ENCODE assay signal across 8 mouse cellular contexts in genomic region chr9:54502873-54503272, GRCm38 (mm10). TPM values are rescaled to one million over a fixed set of nuclear protein-coding genes. Genes with fewer than 3 reads are reported as not detected.
DNase-seq lines count a peak whose midpoint lies in the region; ATAC-seq and TF ChIP-seq lines count a peak whose summit lies in the region.

No protein-coding gene starts in this region.

- H3K27ac ChIP-seq in liver, adult 2 months (replicated peaks; ENCODE audit: insufficient read depth, low read depth, low read length) = peak overlapping the region; percentile 87
- H3K27ac ChIP-seq in forebrain, embryonic 13.5 days = no peak overlapping the region
- H3K27ac ChIP-seq in neural tube, embryonic 14.5 days (ENCODE audit: low read depth, low read length) = no peak overlapping the region

- 0 out of 2 replicates have a peak, but pooled peaks have one; percentile 8 for TF ChIP-seq POLR2A in liver, adult 2 months (IDR thresholded peaks at IDR 0.05; ENCODE audit: extremely low read depth, insufficient read depth, low read length)
- no peak for TF ChIP-seq POLR2A in lung, adult 2 months (IDR thresholded peaks at IDR 0.05; ENCODE audit: borderline replicate concordance, extremely low read depth, low read depth, low read length)

- TF ChIP-seq CTCF in liver, adult 2 months (IDR thresholded peaks at IDR 0.05; ENCODE audit: low read depth, low read length) = no peak
- no peak for TF ChIP-seq CTCF in lung, adult 2 months (IDR thresholded peaks at IDR 0.05; ENCODE audit: insufficient read depth, low read length)

- DNase-seq in liver, adult 2 months (ENCODE audit: extremely low read depth, low read depth, low spot score) = peak; percentile 70
- no peak for DNase-seq in liver
- peak; percentile 32 for DNase-seq in kidney, postnatal 10 days
- DNase-seq in c-Kit-positive CD71-positive TER-119-positive erythroid progenitor cells, embryonic 14.5 days (ENCODE audit: low spot score) = no peak
- no peak for DNase-seq in adipocyte (ENCODE audit: low spot score)
- no peak for DNase-seq in lung, adult 2 months

- peaks cover 5% of the 10 kb centered on the region; the same call in 1 of the 2 replicates for H3K79me2 ChIP-seq in liver, adult 2 months (ENCODE audit: control insufficient read depth, insufficient read depth, low read length)

- H3K27me3 ChIP-seq in liver, adult 2 months (ENCODE audit: control insufficient read depth, insufficient read depth, low read length) = no peaks in the 10 kb centered on the region
- peaks cover 6% of the 10 kb centered on the region; the same call in 1 of the 2 replicates for H3K27me3 ChIP-seq in forebrain, embryonic 13.5 days
- no peaks in the 10 kb centered on the region for H3K27me3 ChIP-seq in neural tube, embryonic 14.5 days (ENCODE audit: control insufficient read depth, insufficient read depth, low read length)

- H3K36me3 ChIP-seq in liver, adult 2 months (ENCODE audit: control insufficient read depth, insufficient read depth, low read length) = no peaks in the 10 kb centered on the region
- no peaks in the 10 kb centered on the region for H3K36me3 ChIP-seq in forebrain, embryonic 13.5 days (ENCODE audit: poor library complexity, severe bottlenecking)
- H3K36me3 ChIP-seq in neural tube, embryonic 14.5 days (ENCODE audit: control insufficient read depth, insufficient read depth, low read length) = no peaks in the 10 kb centered on the region

- H3K4me1 ChIP-seq in liver, adult 2 months (ENCODE audit: control insufficient read depth, insufficient read depth, low read length) = peaks cover 1% of the 10 kb centered on the region; the same call in 1 of the 2 replicates
- H3K4me1 ChIP-seq in forebrain, embryonic 13.5 days = peaks cover 28% of the 10 kb centered on the region
- peaks cover 18% of the 10 kb centered on the region for H3K4me1 ChIP-seq in neural tube, embryonic 14.5 days (ENCODE audit: control insufficient read depth, insufficient read depth, low read length)
- no peaks in the 10 kb centered on the region; the same call in 1 of the 2 replicates for H3K4me1 ChIP-seq in lung, adult 2 months (ENCODE audit: control insufficient read depth, insufficient read depth, low read length)

- ATAC-seq in forebrain, embryonic 13.5 days = no peak
- ATAC-seq in neural tube, embryonic 14.5 days (ENCODE audit: low read depth) = no peak

- peak overlapping the region; percentile 25; the same call in 1 of the 2 replicates for H3K4me3 ChIP-seq in liver, adult 2 months (ENCODE audit: insufficient read depth, low read depth, low read length)
- H3K4me3 ChIP-seq in forebrain, embryonic 13.5 days = peak overlapping the region; percentile 86
- H3K4me3 ChIP-seq in neural tube, embryonic 14.5 days (ENCODE audit: low read depth, low read length) = peak overlapping the region; percentile 81; the same call in 1 of the 2 replicates
- no peak overlapping the region for H3K4me3 ChIP-seq in lung, adult 2 months (replicated peaks; ENCODE audit: extremely low read depth, low read depth, low read length)

- WGBS in liver, adult 2 months = 13% methylated on average over 12 of the region's 12 CpGs
- WGBS in forebrain, embryonic 13.5 days = 6% methylated on average over 12 of the region's 12 CpGs
- WGBS in neural tube, embryonic 14.5 days = 13% methylated on average over 12 of the region's 12 CpGs
- WGBS in lung, adult 2 months = 15% methylated on average over 12 of the region's 12 CpGs

- peak overlapping the region; percentile 34; the same call in 1 of the 2 replicates for H3K9ac ChIP-seq in liver, adult 2 months (ENCODE audit: low read depth, low read length)
- H3K9ac ChIP-seq in forebrain, embryonic 13.5 days = peak overlapping the region; percentile 30; the same call in 1 of the 2 replicates
- H3K9ac ChIP-seq in neural tube, embryonic 14.5 days (replicated peaks; ENCODE audit: low read depth, low read length) = no peak overlapping the region; the same call in 1 of the 2 replicates

- peak overlapping the region; percentile 77 for H3K4me2 ChIP-seq in forebrain, embryonic 13.5 days
- peak overlapping the region; percentile 62 for H3K4me2 ChIP-seq in neural tube, embryonic 14.5 days (ENCODE audit: low read depth, low read length)

- no peaks in the 10 kb centered on the region for H3K9me3 ChIP-seq in forebrain, embryonic 13.5 days (replicated peaks)
- H3K9me3 ChIP-seq in neural tube, embryonic 14.5 days (ENCODE audit: control insufficient read depth, low read length) = no peaks in the 10 kb centered on the region

RNA-seq across cellular contexts. Expression of gene Dmxl2, which starts 1.4 kb away (rescaled TPM):
- 12.3 and 20.7 TPM in 2 replicates for total RNA-seq in liver, adult 2 months (2014; rRNA removed)
- 2.9 and 3.6 TPM in 2 replicates for polyA plus RNA-seq in liver, adult 2 months (2012; rRNA removed)
- 29.1 and 30.0 TPM in 2 replicates for polyA plus RNA-seq in forebrain, embryonic 13.5 days (2015; fragmentation: Nextera tagmentation; extraction: Ambion mirVana)
- polyA plus RNA-seq in neural tube, embryonic 14.5 days (2014; fragmentation: Nextera tagmentation; extraction: Ambion mirVana) = 72.6 and 104 TPM in 2 replicates
- 3.8 and 6.6 TPM in 2 replicates for polyA plus RNA-seq in lung, adult 2 months (2012; rRNA removed)

RNA-seq across cellular contexts. Expression of gene Sh2d7, which starts 35.9 kb away (rescaled TPM):
- total RNA-seq in liver, adult 2 months (2014; rRNA removed) = not detected in 2 replicates
- not detected in 2 replicates for polyA plus RNA-seq in liver, adult 2 months (2012; rRNA removed)
- 0.10 and 0.48 TPM in 2 replicates for polyA plus RNA-seq in forebrain, embryonic 13.5 days (2015; fragmentation: Nextera tagmentation; extraction: Ambion mirVana)
- polyA plus RNA-seq in neural tube, embryonic 14.5 days (2014; fragmentation: Nextera tagmentation; extraction: Ambion mirVana) = not detected in 2 replicates
- polyA plus RNA-seq in lung, adult 2 months (2012; rRNA removed) = 0.14 and 0.15 TPM in 2 replicates

RNA-seq across cellular contexts. Expression of gene Cib2, which starts 57.1 kb away (rescaled TPM):
- 3.7 and 4.7 TPM in 2 replicates for total RNA-seq in liver, adult 2 months (2014; rRNA removed)
- polyA plus RNA-seq in liver, adult 2 months (2012; rRNA removed) = 4.1 and 5.8 TPM in 2 replicates
- 27.0 and 28.9 TPM in 2 replicates for polyA plus RNA-seq in forebrain, embryonic 13.5 days (2015; fragmentation: Nextera tagmentation; extraction: Ambion mirVana)
- 67.5 and 80.4 TPM in 2 replicates for polyA plus RNA-seq in neural tube, embryonic 14.5 days (2014; fragmentation: Nextera tagmentation; extraction: Ambion mirVana)
- polyA plus RNA-seq in lung, adult 2 months (2012; rRNA removed) = 7.5 and 9.7 TPM in 2 replicates

Comparison
In these comparisons a context has a peak if more than half of its experiments do, and no peak if none do; other contexts are left out.
1. DNase-seq: peak in liver, adult 2 months (single experiment) and kidney, postnatal 10 days (single experiment); none in liver (single experiment), c-Kit-positive CD71-positive TER-119-positive erythroid progenitor cells, embryonic 14.5 days (single experiment), adipocyte (single experiment) and lung, adult 2 months (single experiment).